Mouse (Mus musculus): ENCODE measurements around the gene Tenm2. TPM values are rescaled to one million over a fixed set of nuclear protein-coding genes. Genes with fewer than 3 reads are reported as not detected.
A peak's percentile ranks its signal among the peaks of the same experiment; 100 is the strongest.

The Tenm2 gene
- polyA plus RNA-seq, 1 experiment from 2014 or later, result 0.12 TPM

DNA sequence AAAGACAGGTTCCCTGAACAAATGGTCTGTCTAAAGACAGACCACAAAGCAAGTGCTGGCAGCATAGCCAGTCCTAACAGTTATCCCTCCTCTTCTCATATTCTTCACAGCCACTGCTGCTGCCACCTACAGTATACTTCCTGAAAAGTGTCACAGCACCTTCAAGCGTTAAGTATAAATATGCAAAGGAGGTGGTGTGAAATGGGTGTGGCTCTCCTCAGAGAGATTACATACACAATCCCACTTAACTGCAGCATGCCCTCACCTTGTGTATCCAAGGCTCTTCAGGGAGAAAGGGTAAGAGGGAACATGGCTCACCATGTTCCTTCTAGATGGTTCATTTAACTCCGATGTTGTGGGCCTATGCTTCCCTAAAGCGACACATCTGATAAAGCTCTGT lies 1215.8 kb downstream of the Tenm2 start:
- Histone ChIP-seq H3K27me3 (replicated peaks; ENCODE audit: control insufficient read depth, insufficient read depth, low read length) (no peaks in the 10 kb centered on the region), H3K27ac (ENCODE audit: low read depth, low read length) (no peak overlapping the region), H3K4me2 (replicated peaks; ENCODE audit: low read depth) (no peak overlapping the region), H3K4me3 (ENCODE audit: low read depth, low read length) (no peak overlapping the region), H3K4me1 (replicated peaks; ENCODE audit: control insufficient read depth, insufficient read depth, low read length) (no peaks in the 10 kb centered on the region), H3K9me3 (ENCODE audit: control insufficient read depth) (no peaks in the 10 kb centered on the region), H3K9ac (ENCODE audit: low read depth, low read length) (no peak overlapping the region), H3K36me3 (ENCODE audit: control insufficient read depth, insufficient read depth) (no peaks in the 10 kb centered on the region)
- ATAC-seq, result no peak
- TF ChIP-seq CTCF (IDR thresholded peaks at IDR 0.05; ENCODE audit: low read depth), result peak; percentile 20; the same call in 1 of the 2 replicates
- 59% methylated on average over 3 of the region's 3 CpGs for WGBS

DNA sequence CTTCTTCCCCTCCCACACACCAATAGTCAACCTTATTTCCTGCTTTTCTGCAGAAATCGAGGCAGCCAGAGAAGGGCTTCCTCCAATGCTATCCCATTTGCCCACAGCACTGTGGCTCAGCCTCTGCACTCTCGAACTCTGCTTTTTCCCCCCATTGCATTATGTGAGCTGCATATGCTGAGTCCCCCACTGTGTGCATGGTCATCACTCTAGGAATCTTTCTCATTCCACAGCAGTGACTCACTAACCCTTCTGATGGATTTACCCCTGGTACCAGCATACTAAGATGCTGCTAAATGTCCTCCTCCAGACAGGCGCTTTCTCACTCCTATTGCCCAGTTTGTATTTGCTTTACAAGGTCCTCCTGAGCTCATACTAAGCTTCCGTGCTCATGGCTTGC lies 1222.6 kb downstream of the Tenm2 start:
- H3K4me1 ChIP-seq (replicated peaks; ENCODE audit: control insufficient read depth, insufficient read depth, low read length), result no peaks in the 10 kb centered on the region
- no peak for TF ChIP-seq CTCF (IDR thresholded peaks at IDR 0.05; ENCODE audit: low read depth)
- H3K4me3 ChIP-seq (ENCODE audit: low read depth, low read length), result no peak overlapping the region
- no peaks in the 10 kb centered on the region for H3K36me3 ChIP-seq (ENCODE audit: control insufficient read depth, insufficient read depth)
- H3K27ac ChIP-seq (ENCODE audit: low read depth, low read length), result no peak overlapping the region
- H3K4me2 ChIP-seq (replicated peaks; ENCODE audit: low read depth), result no peak overlapping the region
- no peak for ATAC-seq
- no peaks in the 10 kb centered on the region for H3K9me3 ChIP-seq (ENCODE audit: control insufficient read depth)
- H3K27me3 ChIP-seq (replicated peaks; ENCODE audit: control insufficient read depth, insufficient read depth, low read length), result no peaks in the 10 kb centered on the region
- no peak overlapping the region for H3K9ac ChIP-seq (ENCODE audit: low read depth, low read length)
- 69% methylated on average over 4 of the region's 4 CpGs for WGBS

DNA sequence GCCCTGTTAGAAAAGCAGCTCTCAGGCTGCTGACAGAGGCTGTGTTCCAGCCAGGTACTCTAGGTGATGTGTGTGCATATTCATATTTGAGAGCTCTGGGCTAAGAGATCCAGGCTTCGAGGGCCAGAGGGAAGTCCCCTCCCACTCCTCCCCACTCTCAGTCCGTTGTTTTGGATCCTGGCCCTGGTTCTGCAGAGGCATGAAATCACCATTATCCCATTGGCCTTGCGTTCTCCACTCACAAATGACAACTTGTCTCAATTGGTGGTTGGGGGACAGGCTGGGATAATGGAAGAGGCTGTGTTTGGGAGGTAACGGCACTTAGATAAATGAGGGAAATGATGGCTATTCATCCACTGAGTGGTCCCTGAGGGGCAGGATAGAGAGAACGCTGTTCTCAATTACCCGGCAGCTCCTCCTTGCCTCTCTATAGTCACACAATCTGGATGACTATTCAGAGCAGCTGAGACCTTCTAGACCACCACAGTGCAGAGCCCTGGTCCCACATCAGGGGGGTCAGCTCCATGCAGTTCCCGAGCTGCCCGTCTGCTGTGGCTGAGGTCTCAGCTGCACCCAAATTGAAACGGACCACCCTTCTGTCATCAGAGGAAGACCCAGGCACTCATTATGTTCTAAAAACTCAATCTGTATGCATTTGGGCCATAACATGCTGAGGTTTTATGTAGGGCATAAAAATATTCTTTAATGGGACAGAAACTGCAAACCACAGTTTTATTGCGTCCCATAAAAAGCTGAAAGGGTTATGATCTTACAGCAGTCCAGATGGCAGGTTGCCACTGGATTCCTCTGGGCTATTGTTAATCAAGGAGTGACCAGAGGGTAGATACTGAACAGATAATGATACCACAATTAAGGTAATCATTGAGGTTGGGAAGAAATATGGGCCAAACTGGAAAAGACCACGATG lies 1226.2 kb downstream of the Tenm2 start:
- no peak overlapping the region for H3K4me2 ChIP-seq (replicated peaks; ENCODE audit: low read depth)
- H3K4me1 ChIP-seq (replicated peaks; ENCODE audit: control insufficient read depth, insufficient read depth, low read length), result no peaks in the 10 kb centered on the region
- ATAC-seq, result no peak
- H3K9ac ChIP-seq (ENCODE audit: low read depth, low read length), result no peak overlapping the region
- WGBS, result 73% methylated on average over 11 of the region's 11 CpGs
- no peaks in the 10 kb centered on the region for H3K36me3 ChIP-seq (ENCODE audit: control insufficient read depth, insufficient read depth)
- no peak overlapping the region for H3K4me3 ChIP-seq (ENCODE audit: low read depth, low read length)
- no peak for TF ChIP-seq CTCF (IDR thresholded peaks at IDR 0.05; ENCODE audit: low read depth)
- no peaks in the 10 kb centered on the region for H3K27me3 ChIP-seq (replicated peaks; ENCODE audit: control insufficient read depth, insufficient read depth, low read length)
- no peaks in the 10 kb centered on the region for H3K9me3 ChIP-seq (ENCODE audit: control insufficient read depth)
- H3K27ac ChIP-seq (ENCODE audit: low read depth, low read length), result no peak overlapping the region

GRCm38 (mm10) chr11:36002900-36003299 lies 1232.9 kb downstream of the Tenm2 start:
- 50% methylated on average over 4 of the region's 4 CpGs for WGBS
- Histone ChIP-seq H3K27me3 (replicated peaks; ENCODE audit: control insufficient read depth, insufficient read depth, low read length) (no peaks in the 10 kb centered on the region), H3K9ac (ENCODE audit: low read depth, low read length) (no peak overlapping the region), H3K9me3 (ENCODE audit: control insufficient read depth) (no peaks in the 10 kb centered on the region), H3K27ac (ENCODE audit: low read depth, low read length) (no peak overlapping the region), H3K4me1 (replicated peaks; ENCODE audit: control insufficient read depth, insufficient read depth, low read length) (0 out of 2 replicates have a peak, but pooled peaks cover 4% of the 10 kb centered on the region), H3K4me3 (ENCODE audit: low read depth, low read length) (no peak overlapping the region), H3K36me3 (ENCODE audit: control insufficient read depth, insufficient read depth) (no peaks in the 10 kb centered on the region), H3K4me2 (replicated peaks; ENCODE audit: low read depth) (no peak overlapping the region)
- no peak for ATAC-seq
- TF ChIP-seq CTCF (IDR thresholded peaks at IDR 0.05; ENCODE audit: low read depth), result peak; percentile 42

DNA sequence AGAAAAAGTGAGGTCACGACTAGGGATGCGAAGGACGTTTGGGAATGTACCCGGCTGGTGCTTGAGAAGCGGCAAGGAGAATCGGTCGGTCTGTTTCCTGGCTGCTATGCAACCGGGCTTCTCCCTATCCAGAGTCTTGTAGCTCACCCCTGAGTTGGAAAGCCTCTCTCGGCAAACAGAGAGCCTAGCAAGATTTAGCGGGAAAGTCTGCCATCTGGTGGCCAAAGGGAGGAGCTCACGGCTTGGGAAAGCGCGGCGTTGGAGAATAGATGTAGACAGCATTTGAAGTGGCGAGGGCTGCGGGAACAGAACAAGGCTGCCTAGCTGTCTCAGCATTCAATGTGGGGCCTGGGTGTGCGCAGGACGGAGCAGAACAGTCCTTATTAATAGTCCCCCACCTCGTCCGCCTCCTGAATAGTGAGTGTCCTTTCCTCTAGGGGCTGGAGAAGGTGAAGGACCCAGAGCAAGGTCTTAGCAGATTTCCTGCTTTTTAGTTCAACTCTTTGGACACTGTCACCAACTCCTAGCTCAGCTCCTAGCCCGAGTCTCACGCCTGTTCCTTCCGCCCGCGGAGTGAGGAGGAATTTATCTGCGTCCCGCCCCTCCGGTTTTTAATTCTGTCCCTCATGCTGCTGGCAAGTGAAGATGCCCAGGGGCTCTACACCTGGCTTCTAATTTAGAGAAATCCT lies 1234.3 kb downstream of the Tenm2 start:
- 8% methylated on average over 28 of the region's 28 CpGs for WGBS
- H3K9me3 ChIP-seq (ENCODE audit: control insufficient read depth), result no peaks in the 10 kb centered on the region
- no peak overlapping the region for H3K9ac ChIP-seq (ENCODE audit: low read depth, low read length)
- H3K4me1 ChIP-seq (replicated peaks; ENCODE audit: control insufficient read depth, insufficient read depth, low read length), result 0 out of 2 replicates have a peak, but pooled peaks cover 4% of the 10 kb centered on the region
- peak overlapping the region; percentile 26 for H3K4me3 ChIP-seq (ENCODE audit: low read depth, low read length)
- H3K27ac ChIP-seq (ENCODE audit: low read depth, low read length), result no peak overlapping the region
- no peaks in the 10 kb centered on the region for H3K27me3 ChIP-seq (replicated peaks; ENCODE audit: control insufficient read depth, insufficient read depth, low read length)
- peak; percentile 91 for TF ChIP-seq CTCF (IDR thresholded peaks at IDR 0.05; ENCODE audit: low read depth)
- no peaks in the 10 kb centered on the region for H3K36me3 ChIP-seq (ENCODE audit: control insufficient read depth, insufficient read depth)
- H3K4me2 ChIP-seq (replicated peaks; ENCODE audit: low read depth), result peak overlapping the region; percentile 63
- ATAC-seq, result peak; percentile 80

- Histone ChIP-seq H3K4me2 (replicated peaks; ENCODE audit: low read depth) (peak overlapping the region; percentile 63), H3K9ac (ENCODE audit: low read depth, low read length) (no peak overlapping the region), H3K4me1 (replicated peaks; ENCODE audit: control insufficient read depth, insufficient read depth, low read length) (0 out of 2 replicates have a peak, but pooled peaks cover 4% of the 10 kb centered on the region), H3K36me3 (ENCODE audit: control insufficient read depth, insufficient read depth) (no peaks in the 10 kb centered on the region), H3K27ac (ENCODE audit: low read depth, low read length) (no peak overlapping the region), H3K27me3 (replicated peaks; ENCODE audit: control insufficient read depth, insufficient read depth, low read length) (no peaks in the 10 kb centered on the region), H3K9me3 (ENCODE audit: control insufficient read depth) (no peaks in the 10 kb centered on the region), H3K4me3 (ENCODE audit: low read depth, low read length) (peak overlapping the region; percentile 26)
- TF ChIP-seq CTCF (IDR thresholded peaks at IDR 0.05; ENCODE audit: low read depth), result no peak
- WGBS, result 4% methylated on average over 10 of the region's 10 CpGs
- peak; percentile 28 for ATAC-seq
These were observed 1235.0 kb downstream of the Tenm2 start for GRCm38 (mm10) chr11:36000585-36001281.

Measured in intestine, postnatal 0 days (tissue).